Mouse (Mus musculus) forebrain, embryonic 10.5 days (tissue): ENCODE measurements around the gene Gm7682. TPM values are rescaled to one million over a fixed set of nuclear protein-coding genes. Genes with fewer than 3 reads are reported as not detected.
"Not testable (repeated sequence)": the region's sequence is repeated elsewhere in the genome, so short reads cannot be mapped to it uniquely, and the experiment has no call there.

Experiments used
- DNase-seq: peaks from one replicate; pipeline ENCODE4 v3.0.0-alpha.2; 2017; ENCODE audit warnings: low spot score; ENCODE audit errors: extremely low spot score
- H3K27ac ChIP-seq: fragments of 300-500 bp; sonication (generic); 2 replicates; pipeline ENCODE4 v1.5.1; 2016; ENCODE audit warnings: mild to moderate bottlenecking
- H3K27me3 ChIP-seq: fragments of 300-500 bp; sonication (generic); 2 replicates; pipeline ENCODE4 v1.6.1; 2016; ENCODE audit warnings: mild to moderate bottlenecking; ENCODE audit not compliant: poor library complexity, severe bottlenecking
- H3K36me3 ChIP-seq: fragments of 300-500 bp; sonication (generic); replicated peaks from 2 replicates; pipeline ENCODE4 v1.6.1; 2016; ENCODE audit warnings: mild to moderate bottlenecking, moderate library complexity
- H3K4me1 ChIP-seq: fragments of 300-500 bp; sonication (generic); 2 replicates; pipeline ENCODE4 v1.6.1; 2016
- H3K4me3 ChIP-seq: fragments of 300-500 bp; sonication (generic); 2 replicates; pipeline ENCODE4 v1.5.1; 2016; ENCODE audit warnings: mild to moderate bottlenecking, moderate library complexity
- H3K9me3 ChIP-seq: fragments of 300-500 bp; sonication (generic); 2 replicates; pipeline ENCODE4 v1.6.1; 2016; ENCODE audit warnings: mild to moderate bottlenecking, moderate library complexity
- WGBS: fragments of 180-500 bp; shearing (Covaris S2); methylation state at CpG from one replicate; pipeline ENCODE4 v1.1.7; 2016; 5-methylcytosine and 5-hydroxymethylcytosine counted together
- polyA plus RNA-seq: library from polyadenylated mRNA; unstranded; fragments of >200 nt; fragmentation: Nextera tagmentation; extraction: Ambion mirVana; gene quantifications from 2 replicates; pipeline ENCODE4 v1.2.1, GENCODE M21; 2016

Gm7682 gene
- not detected in 2 replicates for polyA plus RNA-seq

DNA sequence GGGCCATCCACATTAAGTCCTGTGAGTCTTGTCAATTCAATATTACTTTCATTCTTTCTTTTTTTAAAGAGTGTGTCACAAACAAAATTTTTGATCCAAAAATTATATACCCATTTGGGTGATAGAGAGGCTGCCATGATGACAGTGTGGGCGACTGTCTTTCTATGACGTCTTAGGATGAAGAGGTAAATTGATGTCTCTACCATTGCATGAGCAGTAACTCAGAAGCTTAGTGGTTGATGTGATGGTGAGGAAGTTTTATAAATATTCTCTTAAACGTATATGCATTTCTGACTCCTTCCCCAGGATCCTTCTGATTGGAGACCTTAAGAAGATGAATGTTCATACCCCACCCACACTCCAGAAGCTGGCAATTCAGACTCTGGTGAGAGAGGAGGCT, at the start of gene Gm7682:
TSS of gene Gm7682 (plus strand) at position 301 of the 400 bp plus-strand sequence.
- H3K36me3 ChIP-seq, DNase-seq, H3K4me3 ChIP-seq, H3K27me3 ChIP-seq, H3K9me3 ChIP-seq, H3K4me1 ChIP-seq, H3K27ac ChIP-seq: not testable (repeated sequence)
- WGBS = no CpG with 5 or more reads among the region's 3 CpGs

Other genes starting within 250 kb of the Gm7682 start
- gene Gm3106, start 227.8 kb upstream of the Gm7682 start, polyA plus RNA-seq = not detected in 2 replicates
- gene A430089I19Rik, start 139.0 kb upstream of the Gm7682 start, polyA plus RNA-seq = not detected in 2 replicates
- gene Gm6502, start 131.3 kb upstream of the Gm7682 start, polyA plus RNA-seq = not detected in 2 replicates
- not detected in 2 replicates for gene AA792892, start 106.0 kb upstream of the Gm7682 start, polyA plus RNA-seq
- gene Gm3139, start 80.5 kb downstream of the Gm7682 start, polyA plus RNA-seq = not detected in 2 replicates
- not detected in 2 replicates for gene Gm3147, start 170.6 kb downstream of the Gm7682 start, polyA plus RNA-seq
- not detected in 2 replicates for gene Gm6509, start 178.2 kb downstream of the Gm7682 start, polyA plus RNA-seq
- not detected in 2 replicates for gene Gm6205, start 202.6 kb downstream of the Gm7682 start, polyA plus RNA-seq